Mouse (Mus musculus): ENCODE results near the gene Olfr1012.
"Not testable (repeated sequence)": the region's sequence is repeated elsewhere in the genome, so short reads cannot be mapped to it uniquely, and the experiment has no call there.

Gene Olfr1012

DNA sequence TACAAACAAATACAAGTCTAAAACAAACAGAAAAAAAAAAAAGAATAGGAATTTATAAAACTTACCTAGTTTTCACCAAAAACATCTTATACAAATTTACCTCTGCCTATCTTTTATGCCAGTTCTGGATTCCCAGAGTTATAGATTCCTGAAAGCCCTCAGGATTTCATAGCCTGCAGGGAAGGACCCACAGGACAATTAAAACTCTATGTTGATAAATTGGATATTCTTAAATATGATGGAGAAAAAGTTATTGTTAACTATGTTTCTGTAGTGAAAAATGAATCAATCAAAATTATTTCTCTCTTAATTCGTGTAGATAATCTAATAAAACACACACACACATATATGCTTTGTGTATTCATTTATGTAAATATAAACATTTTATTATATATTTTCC is at the start of gene Olfr1012:
Gene Olfr1012 (minus strand): TSS at position 101 of the 400 bp plus-strand sequence.
- in situ Hi-C loops (cut with MseI, MboI), result no loop called here

DNA sequence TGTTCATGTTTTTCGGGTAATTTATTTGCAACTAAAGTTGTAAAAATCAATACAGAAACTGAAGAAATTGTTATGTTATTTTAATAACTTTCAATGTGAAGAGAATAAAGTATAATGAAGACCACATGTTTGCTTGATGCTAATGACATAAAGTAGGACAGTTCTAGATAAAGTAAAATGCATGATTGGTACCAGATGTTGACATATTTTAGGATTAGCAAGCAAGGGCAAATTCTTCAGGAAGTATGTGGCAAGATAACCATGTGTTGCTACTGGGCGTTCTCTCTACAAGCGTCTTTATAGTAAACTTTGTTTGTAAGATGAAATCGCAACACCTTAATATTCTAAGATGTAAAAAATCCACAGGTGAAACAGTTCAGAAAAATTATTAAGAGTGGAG is 41.9 kb upstream of the Olfr1012 start:
- in situ Hi-C loops (cut with MseI, MboI), result no loop called here

GRCm38 (mm10) chr2:85802444-85802843 is 39.9 kb upstream of the Olfr1012 start, which contains the start of gene Olfr1016:
TSS of gene Olfr1016 (minus strand) at chr2:85802544.
- in situ Hi-C loops (cut with MseI, MboI), result no loop called here

DNA sequence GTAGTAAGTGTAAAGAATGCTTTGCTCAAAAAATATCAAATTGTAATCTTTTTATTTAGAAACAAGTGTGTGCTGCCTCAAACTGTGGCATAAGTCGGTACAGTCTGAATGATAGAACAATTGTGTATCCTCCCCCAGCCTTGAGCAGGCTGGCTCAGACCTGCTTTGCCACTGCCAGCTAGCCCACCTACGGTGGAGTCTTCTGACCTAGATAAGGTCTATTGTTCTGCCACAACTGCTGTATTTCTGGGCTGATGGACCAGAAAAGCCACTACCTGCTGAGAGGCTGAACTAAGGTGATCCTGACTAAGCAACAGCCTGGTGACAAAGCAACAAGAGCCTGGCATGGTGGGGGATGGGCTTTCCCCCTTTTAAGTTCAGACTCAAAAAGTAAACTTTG is 29.8 kb upstream of the Olfr1012 start:
- in situ Hi-C loops (cut with MseI, MboI), result no loop called here

GRCm38 (mm10) chr2:85781717-85782116 is 19.2 kb upstream of the Olfr1012 start, which contains the start of gene Olfr1015:
TSS of gene Olfr1015 (plus strand) at chr2:85782017.
- in situ Hi-C loops (cut with MseI, MboI), result no loop called here

DNA sequence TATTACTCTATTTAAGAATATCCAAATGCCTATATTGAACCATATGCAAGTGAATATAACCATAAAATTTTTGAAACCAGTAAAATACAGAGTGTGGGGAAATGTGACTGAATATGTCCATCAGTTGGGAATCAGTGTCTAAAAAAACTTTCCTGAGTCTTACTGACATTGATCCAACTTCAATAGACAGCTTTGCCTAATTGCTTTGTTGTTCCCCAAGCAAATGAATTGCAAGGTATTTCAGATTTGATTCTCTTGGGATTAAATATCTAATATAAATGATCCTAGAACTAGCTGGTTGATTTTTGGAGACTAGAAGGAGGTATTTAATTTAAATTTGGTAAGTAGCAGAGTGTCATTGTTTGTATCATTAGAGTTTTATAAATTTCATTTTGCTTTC is 9.8 kb upstream of the Olfr1012 start, which contains the start of gene Olfr1014:
Gene Olfr1014 (plus strand): TSS at position 301 of the 400 bp plus-strand sequence.
- in situ Hi-C loops (cut with MseI, MboI), result no loop called here

- in situ Hi-C loops (cut with MseI, MboI), result no loop called here
Observed at GRCm38 (mm10) chr2:85766798-85767197, 4.2 kb upstream of the Olfr1012 start, which contains the start of gene Olfr1013. TSS of gene Olfr1013 (plus strand) at chr2:85767098.

- in situ Hi-C loops (cut with MseI, MboI), result no loop called here
Observed at GRCm38 (mm10) chr2:85753822-85754221, 8.7 kb downstream of the Olfr1012 start.

DNA sequence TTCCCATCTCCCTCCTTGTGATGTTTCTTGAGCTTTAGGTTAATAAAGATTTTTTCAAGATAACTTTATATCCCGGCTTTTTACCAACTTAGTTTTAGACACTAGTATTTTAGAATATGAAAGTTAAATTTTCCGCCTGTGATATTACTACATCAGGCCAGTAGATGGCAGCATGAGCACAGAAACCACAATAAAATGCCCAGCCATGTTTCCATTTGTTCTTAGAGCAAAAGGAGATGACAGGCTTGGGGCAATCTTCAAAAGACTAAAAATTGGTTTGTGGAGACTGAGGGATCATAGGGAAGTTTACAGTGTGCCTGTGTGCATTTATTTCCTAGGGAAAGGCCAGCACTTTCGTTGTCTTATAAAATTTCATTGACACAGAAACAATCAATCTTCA is 36.8 kb downstream of the Olfr1012 start:
- in situ Hi-C loops (cut with MseI, MboI), result loop anchor here (5.0 to 25.0 kb wide), 2 partner anchors 737 kb away; partner anchors contain the start of genes Olfr1065 (in 1 of the 2) and Olfr1066 (in 1 of the 2)

- in situ Hi-C loops (cut with MseI, MboI), result no loop called here
Observed at GRCm38 (mm10) chr2:85715119-85715518, 47.4 kb downstream of the Olfr1012 start, which contains the start of gene Olfr1009. TSS of gene Olfr1009 (plus strand) at chr2:85715419.

- in situ Hi-C loops (cut with MseI, MboI), result no loop called here
Observed at GRCm38 (mm10) chr2:85711159-85711558, 51.4 kb downstream of the Olfr1012 start.

GRCm38 (mm10) chr2:85710680-85711079 is 51.9 kb downstream of the Olfr1012 start:
- in situ Hi-C loops (cut with MseI, MboI), result not testable (repeated sequence)

Data from mouse trophoblast stem cell (cell line).